Mouse (Mus musculus): ENCODE measurements around the gene Rpp25l. TPM values are rescaled to one million over a fixed set of nuclear protein-coding genes. Genes with fewer than 3 reads are reported as not detected.

The Rpp25l gene
- polyA plus RNA-seq, 1 experiment from 2014 or later, result 71.9 TPM

- Histone ChIP-seq H3K4me2 (ENCODE audit: low read length) (no peak overlapping the region), H3K27me3 (replicated peaks; ENCODE audit: control insufficient read depth, insufficient read depth, low read length) (no peaks in the 10 kb centered on the region), H3K9ac (ENCODE audit: low read length) (no peak overlapping the region), H3K4me3 (ENCODE audit: low read depth, low read length) (no peak overlapping the region), H3K36me3 (ENCODE audit: control insufficient read depth, insufficient read depth, low read length) (peaks cover 10% of the 10 kb centered on the region; the same call in 1 of the 2 replicates), H3K4me1 (replicated peaks; ENCODE audit: control insufficient read depth, insufficient read depth, low read length) (peaks cover 40% of the 10 kb centered on the region), H3K9me3 (ENCODE audit: control insufficient read depth, low read length) (no peaks in the 10 kb centered on the region), H3K27ac (ENCODE audit: low read depth) (no peak overlapping the region)
- ATAC-seq (replicated peaks; ENCODE audit: low FRiP score, low TSS enrichment, low read depth) (no peak), DNase-seq (ENCODE audit: low spot score) (no peak)
- WGBS, result 93% methylated on average over 4 of the region's 4 CpGs
These were observed 45.4 kb upstream of the Rpp25l start for GRCm38 (mm10) chr4:41758701-41759100.

- Histone ChIP-seq H3K9me3 (ENCODE audit: control insufficient read depth, low read length) (no peaks in the 10 kb centered on the region), H3K27ac (ENCODE audit: low read depth) (no peak overlapping the region), H3K36me3 (ENCODE audit: control insufficient read depth, insufficient read depth, low read length) (peaks cover 10% of the 10 kb centered on the region; the same call in 1 of the 2 replicates), H3K4me2 (ENCODE audit: low read length) (no peak overlapping the region), H3K27me3 (replicated peaks; ENCODE audit: control insufficient read depth, insufficient read depth, low read length) (no peaks in the 10 kb centered on the region), H3K4me3 (ENCODE audit: low read depth, low read length) (no peak overlapping the region), H3K4me1 (replicated peaks; ENCODE audit: control insufficient read depth, insufficient read depth, low read length) (peaks cover 40% of the 10 kb centered on the region), H3K9ac (ENCODE audit: low read length) (no peak overlapping the region)
- ATAC-seq (replicated peaks; ENCODE audit: low FRiP score, low TSS enrichment, low read depth) (no peak), DNase-seq (ENCODE audit: low spot score) (no peak)
- 76% methylated on average over 11 of the region's 11 CpGs for WGBS
These were observed 44.7 kb upstream of the Rpp25l start for GRCm38 (mm10) chr4:41758021-41758420.

GRCm38 (mm10) chr4:41757321-41757720 is 44.0 kb upstream of the Rpp25l start:
- H3K27me3 ChIP-seq (replicated peaks; ENCODE audit: control insufficient read depth, insufficient read depth, low read length), result no peaks in the 10 kb centered on the region
- H3K4me1 ChIP-seq (replicated peaks; ENCODE audit: control insufficient read depth, insufficient read depth, low read length), result peaks cover 36% of the 10 kb centered on the region
- DNase-seq (ENCODE audit: low spot score), result no peak
- no peak overlapping the region for H3K9ac ChIP-seq (ENCODE audit: low read length)
- H3K9me3 ChIP-seq (ENCODE audit: control insufficient read depth, low read length), result no peaks in the 10 kb centered on the region
- ATAC-seq (replicated peaks; ENCODE audit: low FRiP score, low TSS enrichment, low read depth), result no peak
- no peak overlapping the region for H3K27ac ChIP-seq (ENCODE audit: low read depth)
- 92% methylated on average over 13 of the region's 13 CpGs for WGBS
- peaks cover 10% of the 10 kb centered on the region; the same call in 1 of the 2 replicates for H3K36me3 ChIP-seq (ENCODE audit: control insufficient read depth, insufficient read depth, low read length)
- H3K4me3 ChIP-seq (ENCODE audit: low read depth, low read length), result no peak overlapping the region
- no peak overlapping the region for H3K4me2 ChIP-seq (ENCODE audit: low read length)

- WGBS, result 77% methylated on average over 8 of the region's 8 CpGs
- ATAC-seq (replicated peaks; ENCODE audit: low FRiP score, low TSS enrichment, low read depth) (no peak), DNase-seq (ENCODE audit: low spot score) (no peak)
- Histone ChIP-seq H3K4me2 (ENCODE audit: low read length) (peak overlapping the region; percentile 77), H3K27me3 (replicated peaks; ENCODE audit: control insufficient read depth, insufficient read depth, low read length) (no peaks in the 10 kb centered on the region), H3K36me3 (ENCODE audit: control insufficient read depth, insufficient read depth, low read length) (peaks cover 10% of the 10 kb centered on the region; the same call in 1 of the 2 replicates), H3K9ac (ENCODE audit: low read length) (peak overlapping the region; percentile 71), H3K27ac (ENCODE audit: low read depth) (no peak overlapping the region), H3K4me1 (replicated peaks; ENCODE audit: control insufficient read depth, insufficient read depth, low read length) (peaks cover 27% of the 10 kb centered on the region), H3K4me3 (ENCODE audit: low read depth, low read length) (peak overlapping the region; percentile 79), H3K9me3 (ENCODE audit: control insufficient read depth, low read length) (no peaks in the 10 kb centered on the region)
These were observed 43.1 kb upstream of the Rpp25l start for GRCm38 (mm10) chr4:41756440-41756839.

GRCm38 (mm10) chr4:41755338-41756305 is 42.3 kb upstream of the Rpp25l start, which contains the start of gene Sigmar1:
Gene Sigmar1, minus strand, starts transcription at chr4:41756157.
- Histone ChIP-seq H3K27me3 (replicated peaks; ENCODE audit: control insufficient read depth, insufficient read depth, low read length) (no peaks in the 10 kb centered on the region), H3K9ac (ENCODE audit: low read length) (peak within 1 kb of the TSS; percentile 71), H3K36me3 (ENCODE audit: control insufficient read depth, insufficient read depth, low read length) (peaks cover 10% of the 10 kb centered on the region; the same call in 1 of the 2 replicates), H3K9me3 (ENCODE audit: control insufficient read depth, low read length) (no peaks in the 10 kb centered on the region), H3K4me2 (ENCODE audit: low read length) (peak within 1 kb of the TSS; percentile 77), H3K27ac (ENCODE audit: low read depth) (peak within 1 kb of the TSS; percentile 85), H3K4me1 (replicated peaks; ENCODE audit: control insufficient read depth, insufficient read depth, low read length) (peaks cover 19% of the 10 kb centered on the region), H3K4me3 (ENCODE audit: low read depth, low read length) (peak within 1 kb of the TSS; percentile 79)
- DNase-seq (ENCODE audit: low spot score), result peak; percentile 93
- WGBS, result under 1% methylated on average over 56 of the region's 57 CpGs
- ATAC-seq (replicated peaks; ENCODE audit: low FRiP score, low TSS enrichment, low read depth), result peak; percentile 75

- H3K36me3 ChIP-seq (ENCODE audit: control insufficient read depth, insufficient read depth, low read length), result peaks cover 10% of the 10 kb centered on the region; the same call in 1 of the 2 replicates
- peak within 1 kb of the TSS; percentile 79 for H3K4me3 ChIP-seq (ENCODE audit: low read depth, low read length)
- H3K4me1 ChIP-seq (replicated peaks; ENCODE audit: control insufficient read depth, insufficient read depth, low read length), result peaks cover 17% of the 10 kb centered on the region
- H3K4me2 ChIP-seq (ENCODE audit: low read length), result peak within 1 kb of the TSS; percentile 77
- ATAC-seq (replicated peaks; ENCODE audit: low FRiP score, low TSS enrichment, low read depth) (peak; percentile 56), DNase-seq (ENCODE audit: low spot score) (no peak)
- H3K27ac ChIP-seq (ENCODE audit: low read depth), result peak within 1 kb of the TSS; percentile 85
- H3K9ac ChIP-seq (ENCODE audit: low read length), result peak within 1 kb of the TSS; percentile 71
- no peaks in the 10 kb centered on the region for H3K9me3 ChIP-seq (ENCODE audit: control insufficient read depth, low read length)
- no peaks in the 10 kb centered on the region for H3K27me3 ChIP-seq (replicated peaks; ENCODE audit: control insufficient read depth, insufficient read depth, low read length)
- WGBS, result 11% methylated on average over 14 of the region's 14 CpGs
These were observed 41.5 kb upstream of the Rpp25l start, which contains the start of gene Galt for GRCm38 (mm10) chr4:41754797-41755337. Gene Galt, plus strand, starts transcription at chr4:41755228.

GRCm38 (mm10) chr4:41745021-41745420 is 31.7 kb upstream of the Rpp25l start:
- H3K4me3 ChIP-seq (ENCODE audit: low read depth, low read length), result no peak overlapping the region
- H3K4me1 ChIP-seq (replicated peaks; ENCODE audit: control insufficient read depth, insufficient read depth, low read length), result peaks cover 5% of the 10 kb centered on the region
- no peak for DNase-seq (ENCODE audit: low spot score)
- no peaks in the 10 kb centered on the region for H3K36me3 ChIP-seq (ENCODE audit: control insufficient read depth, insufficient read depth, low read length)
- no peak for ATAC-seq (replicated peaks; ENCODE audit: low FRiP score, low TSS enrichment, low read depth)
- peaks cover 14% of the 10 kb centered on the region; the same call in 1 of the 2 replicates for H3K9me3 ChIP-seq (ENCODE audit: control insufficient read depth, low read length)
- no peak overlapping the region for H3K9ac ChIP-seq (ENCODE audit: low read length)
- no peaks in the 10 kb centered on the region for H3K27me3 ChIP-seq (replicated peaks; ENCODE audit: control insufficient read depth, insufficient read depth, low read length)
- 72% methylated on average over 1 of the region's 1 CpGs for WGBS
- H3K4me2 ChIP-seq (ENCODE audit: low read length), result no peak overlapping the region
- H3K27ac ChIP-seq (ENCODE audit: low read depth), result no peak overlapping the region

GRCm38 (mm10) chr4:41744131-41744530 is 30.8 kb upstream of the Rpp25l start:
- peaks cover 12% of the 10 kb centered on the region for H3K4me1 ChIP-seq (replicated peaks; ENCODE audit: control insufficient read depth, insufficient read depth, low read length)
- H3K9ac ChIP-seq (ENCODE audit: low read length), result no peak overlapping the region
- ATAC-seq (replicated peaks; ENCODE audit: low FRiP score, low TSS enrichment, low read depth), result no peak
- 79% methylated on average over 2 of the region's 2 CpGs for WGBS
- H3K27ac ChIP-seq (ENCODE audit: low read depth), result no peak overlapping the region
- H3K36me3 ChIP-seq (ENCODE audit: control insufficient read depth, insufficient read depth, low read length), result peaks cover 4% of the 10 kb centered on the region
- H3K4me2 ChIP-seq (ENCODE audit: low read length), result no peak overlapping the region
- H3K4me3 ChIP-seq (ENCODE audit: low read depth, low read length), result no peak overlapping the region
- no peaks in the 10 kb centered on the region for H3K27me3 ChIP-seq (replicated peaks; ENCODE audit: control insufficient read depth, insufficient read depth, low read length)
- DNase-seq (ENCODE audit: low spot score), result no peak
- H3K9me3 ChIP-seq (ENCODE audit: control insufficient read depth, low read length), result peaks cover 14% of the 10 kb centered on the region; the same call in 1 of the 2 replicates

Data from intestine, embryonic 14.5 days (tissue).